Mouse (Mus musculus): ENCODE measurements around the gene Gigyf2. TPM values are rescaled to one million over a fixed set of nuclear protein-coding genes. Genes with fewer than 3 reads are reported as not detected.

Gene Gigyf2
- polyA plus RNA-seq, 1 experiment, result 30.5 TPM

DNA sequence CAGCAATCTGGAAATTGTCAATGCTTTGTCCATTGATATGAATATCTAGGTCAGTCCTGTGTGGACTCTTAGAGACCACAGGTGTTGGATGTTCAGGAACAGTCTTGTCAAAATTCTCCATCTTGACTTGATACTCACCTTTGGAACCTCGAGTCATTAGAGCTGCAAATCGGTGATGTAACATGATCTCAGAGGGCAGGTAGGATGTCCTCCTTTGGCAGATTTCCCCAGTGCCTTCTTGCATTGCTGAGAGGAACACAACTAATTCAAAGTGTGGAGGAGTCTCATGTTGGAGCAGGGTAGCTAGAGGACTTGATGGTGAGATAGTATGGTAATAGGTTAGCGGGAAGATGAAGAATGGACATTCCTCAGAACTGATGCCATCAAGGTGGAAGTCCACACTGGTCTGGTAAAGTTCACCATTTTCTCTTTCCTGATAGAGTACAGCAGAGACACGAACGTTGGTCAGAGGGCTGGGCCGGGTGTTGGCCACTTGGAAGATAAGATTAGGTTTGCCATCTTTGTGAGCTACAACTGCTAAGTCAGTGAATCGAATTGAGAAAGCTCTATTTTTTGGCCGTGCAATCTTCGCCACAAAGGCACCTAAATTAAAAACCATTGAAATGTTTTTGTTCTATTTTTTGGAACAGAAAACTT lies 59.8 kb downstream of the Gigyf2 start:
- TF ChIP-seq GATA1 (IDR thresholded peaks at IDR 0.05; ENCODE audit: low read length), result no peak

DNA sequence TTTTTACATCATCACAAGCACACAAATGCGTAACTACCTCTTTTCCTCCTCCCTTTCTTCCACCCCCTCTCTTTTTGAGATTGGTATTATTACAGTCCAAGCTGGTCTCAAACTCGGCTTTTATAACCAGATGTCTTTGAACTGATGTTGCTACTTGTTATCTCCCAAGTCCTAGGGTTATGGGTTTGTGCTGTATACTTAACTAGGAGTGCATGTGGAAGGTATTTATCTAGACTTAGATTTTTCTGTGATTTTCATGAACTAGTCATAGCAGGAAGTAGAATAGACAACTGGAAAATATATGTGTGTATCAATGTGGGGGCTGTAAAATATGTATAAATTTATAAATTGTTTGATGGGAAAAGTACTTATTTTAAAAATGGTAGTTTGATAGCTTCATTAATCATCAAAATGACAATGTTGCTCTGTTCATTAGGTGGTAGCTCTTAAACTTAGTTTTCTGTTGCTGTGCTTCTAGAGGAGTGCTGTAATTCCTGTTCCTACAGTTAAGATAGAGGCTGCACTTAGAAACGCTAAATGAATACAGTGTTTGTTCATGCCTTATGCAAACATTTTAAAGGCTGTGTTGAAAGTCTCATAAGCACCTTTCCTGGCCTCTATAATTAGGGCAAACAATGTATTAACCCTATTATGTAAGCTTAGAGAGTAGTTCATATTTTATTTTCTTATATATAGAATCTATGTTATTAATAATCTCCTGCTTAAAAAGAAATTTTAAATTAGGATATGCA lies 66.8 kb downstream of the Gigyf2 start:
- TF ChIP-seq GATA1 (IDR thresholded peaks at IDR 0.05; ENCODE audit: low read length), result no peak

DNA sequence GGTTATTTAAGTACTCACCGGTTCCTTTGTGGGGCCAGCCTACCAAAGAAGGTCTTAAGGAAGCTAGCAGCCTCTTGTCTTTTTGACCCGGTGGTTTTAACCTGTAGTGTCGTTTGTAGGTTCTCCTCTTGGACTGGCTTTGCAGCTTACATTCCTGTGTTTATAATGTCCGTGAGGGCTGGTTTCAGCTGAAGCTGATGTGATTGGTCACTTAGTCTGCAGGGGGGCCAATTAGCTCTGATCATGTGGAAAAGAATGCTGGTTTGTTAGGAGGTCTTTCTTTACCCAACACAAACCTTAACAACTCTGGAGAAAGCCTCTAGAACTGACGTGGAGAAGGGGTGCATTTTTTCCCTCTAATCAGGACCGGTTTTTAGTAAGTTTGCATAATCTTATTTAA lies 67.8 kb downstream of the Gigyf2 start, which contains the start of gene Kcnj13:
Gene Kcnj13 (minus strand): TSS at position 136 of the 400 bp plus-strand sequence.
- no peak for TF ChIP-seq GATA1 (IDR thresholded peaks at IDR 0.05; ENCODE audit: low read length)

DNA sequence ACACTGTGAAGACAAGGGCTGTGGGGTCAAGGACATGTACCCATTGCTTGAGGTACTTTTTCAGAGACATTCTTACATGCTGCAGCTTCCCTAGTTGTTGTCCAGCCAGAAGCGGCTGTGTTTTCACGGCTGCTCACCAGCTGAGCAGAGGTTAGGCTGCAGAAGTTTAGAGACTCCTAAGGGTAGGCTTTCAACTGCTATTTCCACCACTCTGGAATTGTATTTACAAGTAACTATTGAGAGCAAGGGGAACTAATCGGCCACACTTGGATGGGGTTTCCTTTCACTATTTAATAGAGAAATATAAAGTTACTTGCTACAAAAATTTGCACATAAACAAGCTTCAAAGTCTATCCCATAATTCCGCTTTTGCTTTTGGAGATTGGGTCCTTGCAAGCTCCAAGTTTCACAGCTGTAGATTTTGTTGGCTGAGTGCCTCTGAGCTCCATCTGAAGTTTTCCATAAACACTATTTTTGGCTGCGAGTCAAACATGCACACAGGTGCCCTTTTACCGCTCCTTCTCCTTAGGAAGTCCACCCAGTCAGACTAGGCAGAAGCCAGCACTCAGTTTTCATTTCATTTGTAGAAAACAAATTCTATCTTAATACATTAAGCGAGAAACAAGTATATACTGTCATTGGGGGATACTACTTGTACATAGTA lies 70.3 kb downstream of the Gigyf2 start:
- TF ChIP-seq GATA1 (IDR thresholded peaks at IDR 0.05; ENCODE audit: low read length), result no peak

DNA sequence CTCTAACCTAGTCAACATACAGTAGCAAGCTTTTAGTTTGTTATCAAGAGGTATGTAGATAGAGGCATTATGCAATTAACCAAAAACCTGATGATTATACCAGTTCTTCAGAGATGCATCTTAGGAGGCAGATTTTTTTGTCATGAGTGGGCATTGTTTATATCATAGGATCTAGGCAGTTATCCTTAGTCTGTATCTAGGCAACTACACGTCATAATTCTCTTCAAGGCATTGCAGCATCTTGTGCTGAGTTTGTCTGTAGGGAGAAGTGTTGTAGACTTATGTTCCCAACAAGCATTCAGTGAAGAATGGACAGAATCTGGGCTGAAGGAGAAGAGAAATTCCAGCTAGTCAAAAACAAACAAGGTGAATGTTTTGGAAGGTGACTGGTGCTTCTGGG lies 77.9 kb downstream of the Gigyf2 start:
- no peak for TF ChIP-seq GATA1 (IDR thresholded peaks at IDR 0.05; ENCODE audit: low read length)

DNA sequence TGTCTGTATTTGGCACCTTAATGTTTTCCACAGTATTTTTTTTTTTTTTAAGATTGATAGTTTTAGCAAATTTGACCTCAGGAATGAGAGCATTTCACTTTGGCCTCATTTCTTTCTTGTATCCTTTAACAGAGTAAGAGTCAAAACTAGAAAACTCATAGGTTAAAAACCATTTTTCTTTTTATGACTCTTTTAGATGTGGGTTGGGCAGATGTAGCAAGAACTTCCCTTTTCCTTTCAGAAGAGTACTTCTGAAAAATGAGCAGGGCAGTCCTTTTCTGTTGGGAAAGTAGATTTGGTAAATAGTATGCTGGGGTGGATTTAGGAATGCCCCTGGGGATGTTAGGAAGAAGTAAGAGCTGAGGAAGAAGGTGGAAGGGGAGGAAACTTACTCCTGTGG lies 79.2 kb downstream of the Gigyf2 start:
- no peak for TF ChIP-seq GATA1 (IDR thresholded peaks at IDR 0.05; ENCODE audit: low read length)

DNA sequence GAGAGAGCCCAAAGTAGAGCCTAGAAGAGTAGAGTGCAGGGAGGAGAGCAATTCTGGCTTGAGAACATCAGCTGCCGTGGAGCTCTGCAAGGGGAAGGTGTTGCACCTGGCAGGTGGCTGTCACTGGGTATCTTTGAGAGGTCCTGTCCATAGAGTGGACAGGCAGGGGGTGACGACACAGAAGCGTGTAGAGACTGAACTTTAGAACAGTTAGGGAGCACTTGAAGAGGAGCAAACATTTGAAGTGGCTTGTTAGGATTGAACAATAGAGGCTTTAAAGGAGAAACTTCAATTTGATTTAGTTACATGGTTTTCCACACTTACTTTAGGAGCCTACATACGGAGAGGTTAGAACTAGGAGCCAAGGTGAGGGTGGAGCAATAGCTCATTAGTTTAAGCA lies 82.6 kb downstream of the Gigyf2 start:
- no peak for TF ChIP-seq GATA1 (IDR thresholded peaks at IDR 0.05; ENCODE audit: low read length)

DNA sequence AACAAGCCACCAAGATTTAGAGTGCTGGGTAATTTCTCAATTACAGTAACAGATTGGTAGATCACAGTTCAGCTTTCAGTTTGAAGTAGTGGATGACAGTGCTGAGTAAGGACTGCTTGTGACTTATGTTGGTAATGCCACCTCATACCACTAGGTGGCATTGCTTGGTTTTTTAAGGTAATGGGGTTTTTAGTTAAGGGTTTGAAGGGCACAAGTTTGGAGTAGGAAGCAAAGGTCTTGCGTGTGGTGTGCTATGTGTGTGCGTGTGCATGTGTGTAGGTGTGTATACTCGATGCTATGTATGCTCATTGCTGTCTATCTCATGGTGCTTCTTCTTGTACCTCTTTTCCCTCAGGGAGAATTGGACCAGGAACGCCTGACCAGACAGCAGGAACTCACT lies 91.9 kb downstream of the Gigyf2 start:
- no peak for TF ChIP-seq GATA1 (IDR thresholded peaks at IDR 0.05; ENCODE audit: low read length)

DNA sequence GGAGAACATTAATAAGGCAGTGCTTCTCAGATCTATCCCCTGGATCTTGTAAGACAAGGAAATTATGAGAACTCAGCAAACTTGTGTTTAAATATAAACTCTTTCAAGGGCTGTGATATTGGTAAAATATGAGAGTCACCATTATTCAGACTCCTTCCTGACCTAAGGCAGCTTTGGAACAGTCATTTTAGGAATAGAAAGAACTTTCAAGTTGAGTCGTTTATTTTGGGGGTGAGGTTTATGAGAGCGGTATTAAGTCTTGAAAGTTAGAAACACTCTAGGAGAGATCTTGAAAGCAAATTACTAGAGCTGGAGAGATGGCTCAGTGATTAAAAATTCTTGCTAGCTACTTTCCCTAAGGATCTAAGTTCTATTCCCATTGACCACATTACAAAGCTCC lies 108.3 kb downstream of the Gigyf2 start:
- TF ChIP-seq GATA1 (IDR thresholded peaks at IDR 0.05; ENCODE audit: low read length), result no peak

DNA sequence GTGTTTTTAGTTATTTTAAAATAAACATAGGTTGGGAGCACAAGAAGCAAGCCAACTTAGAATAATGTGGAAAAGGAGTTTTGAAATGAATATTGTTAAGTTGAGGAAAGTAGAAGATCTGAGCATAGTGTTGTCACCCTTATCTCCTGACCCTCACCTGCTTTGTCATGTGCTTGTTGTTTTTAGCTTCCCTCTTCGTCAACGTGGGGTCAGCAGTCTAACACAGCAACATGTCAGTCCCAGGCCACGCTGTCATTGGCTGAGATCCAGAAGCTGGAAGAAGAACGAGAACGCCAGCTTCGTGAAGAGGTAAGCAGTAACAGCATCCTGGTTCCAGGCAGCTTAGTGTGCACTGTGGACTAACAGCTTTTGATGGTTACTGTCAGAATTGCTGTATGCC lies 109.8 kb downstream of the Gigyf2 start:
- no peak for TF ChIP-seq GATA1 (IDR thresholded peaks at IDR 0.05; ENCODE audit: low read length)

DNA sequence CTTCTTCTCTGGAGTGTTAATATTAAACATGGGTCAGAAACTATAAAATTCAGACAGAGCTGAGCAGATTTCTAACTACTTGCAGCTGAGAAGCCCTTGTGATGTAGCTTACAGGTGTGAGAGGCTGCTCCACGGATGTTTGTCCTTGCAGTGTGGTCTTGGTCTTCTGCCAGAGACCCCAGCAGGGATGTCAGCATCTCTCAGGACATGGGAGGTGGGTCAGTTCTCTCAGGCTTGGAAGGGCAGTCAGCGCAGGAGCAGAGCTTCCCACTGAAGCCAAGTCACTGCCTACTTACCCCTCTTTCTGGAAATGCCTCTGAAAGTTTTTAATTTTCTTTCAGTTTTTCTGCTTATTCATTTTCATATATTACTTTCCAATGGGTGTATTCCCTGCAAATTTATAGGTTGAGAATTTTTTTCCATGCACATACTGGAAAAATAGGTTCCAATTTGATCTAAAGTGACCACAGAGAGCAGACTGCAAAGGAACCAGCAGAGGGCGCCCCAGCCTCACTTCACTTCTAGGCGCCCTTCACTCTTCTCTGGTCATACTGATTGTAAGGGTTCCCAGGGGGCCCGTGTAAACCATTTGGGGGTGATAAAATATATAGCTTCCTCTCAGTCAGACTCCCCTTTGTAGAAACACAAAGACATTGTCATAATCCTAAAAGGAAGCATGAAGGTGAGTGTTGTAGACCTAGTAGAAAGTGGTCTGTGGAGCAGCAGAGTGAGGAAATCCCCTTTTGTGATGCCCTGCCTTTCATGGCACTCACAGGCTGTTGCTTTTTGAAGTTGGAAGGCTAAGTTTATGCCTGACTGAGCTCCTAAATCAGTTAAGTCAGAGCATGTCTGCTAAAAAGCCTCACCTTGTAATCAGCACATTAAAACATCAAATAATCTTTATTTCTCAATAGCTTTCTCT lies 120.6 kb downstream of the Gigyf2 start:
- TF ChIP-seq GATA1 (IDR thresholded peaks at IDR 0.05; ENCODE audit: low read length), result no peak

DNA sequence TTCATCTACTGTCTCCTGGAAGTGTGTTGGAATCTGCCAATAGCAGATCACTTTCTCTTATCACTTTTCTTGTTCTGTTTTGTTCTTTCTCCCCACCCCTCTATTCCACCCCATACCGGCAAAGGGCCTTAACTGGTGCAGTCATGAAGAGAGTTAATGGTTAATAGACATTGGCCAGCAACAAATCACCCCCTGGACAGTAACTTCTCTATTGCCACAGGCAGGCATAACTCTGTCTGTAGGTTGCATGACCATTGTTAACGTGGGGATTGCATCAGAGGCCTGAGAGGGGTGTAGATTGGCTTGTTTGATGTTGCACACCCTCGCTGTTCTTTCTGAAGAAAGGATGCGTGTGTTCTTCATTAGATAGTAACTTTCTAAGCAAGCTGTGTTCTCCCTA lies 122.6 kb downstream of the Gigyf2 start:
- no peak for TF ChIP-seq GATA1 (IDR thresholded peaks at IDR 0.05; ENCODE audit: low read length)

DNA sequence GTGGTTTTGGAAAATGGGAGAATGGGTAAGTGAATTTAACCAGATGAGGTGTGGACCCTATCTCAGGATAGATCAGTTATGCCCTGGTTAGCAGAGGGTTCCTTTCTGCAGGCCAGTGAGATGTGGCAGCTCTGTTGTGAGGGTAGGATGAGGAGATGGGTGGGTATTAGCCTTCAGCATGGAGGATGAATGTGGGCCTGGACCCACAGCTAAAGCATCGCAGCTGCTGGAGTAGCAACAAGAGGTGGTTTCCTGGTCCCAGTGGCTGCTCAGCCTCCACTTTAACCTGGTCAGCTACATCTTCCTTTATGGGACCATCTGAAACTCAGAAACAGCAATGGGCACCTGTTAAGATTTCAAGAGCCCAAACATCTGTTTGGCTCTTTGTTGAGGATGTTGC lies 129.6 kb downstream of the Gigyf2 start:
- no peak for TF ChIP-seq GATA1 (IDR thresholded peaks at IDR 0.05; ENCODE audit: low read length)

DNA sequence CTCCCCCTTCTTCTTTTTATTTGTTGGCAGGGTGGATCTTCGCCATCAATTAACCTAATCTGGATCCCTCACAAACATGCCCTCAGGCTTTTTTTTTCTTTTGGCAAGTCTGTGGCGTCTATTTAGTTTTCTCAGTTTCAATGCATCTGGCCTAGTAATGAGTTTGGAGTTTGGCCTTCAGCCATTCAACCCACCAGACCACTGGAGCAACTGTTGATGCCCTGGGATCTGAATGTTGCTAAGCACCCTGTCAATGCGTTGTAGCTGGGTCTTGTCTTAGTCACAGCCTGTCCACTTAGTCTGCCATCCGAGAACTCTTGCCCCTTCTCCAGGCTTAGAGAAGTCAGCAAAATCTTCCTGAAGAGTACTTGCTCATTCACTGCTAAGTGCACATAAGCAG lies 131.2 kb downstream of the Gigyf2 start:
- TF ChIP-seq GATA1 (IDR thresholded peaks at IDR 0.05; ENCODE audit: low read length), result no peak

DNA sequence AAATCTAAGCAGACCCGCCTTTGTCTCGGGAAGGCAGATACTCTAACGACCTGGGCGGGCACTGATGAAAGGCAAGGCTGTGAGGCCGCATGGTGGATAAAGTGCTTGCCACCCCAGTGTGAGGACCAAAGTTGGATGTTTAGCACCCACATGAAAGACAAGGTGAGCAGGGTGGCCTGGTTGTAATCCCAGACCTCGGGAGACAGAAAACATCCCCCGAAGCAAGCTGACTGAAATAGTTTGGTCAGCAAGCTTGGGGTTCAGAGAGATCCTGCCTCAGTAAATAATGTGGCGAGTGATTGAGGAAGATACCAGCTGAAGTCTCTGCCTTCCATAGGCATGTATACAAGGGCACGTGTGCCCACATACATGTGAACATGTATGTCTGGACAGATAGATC lies 140.7 kb downstream of the Gigyf2 start:
- no peak for TF ChIP-seq GATA1 (IDR thresholded peaks at IDR 0.05; ENCODE audit: low read length)

DNA sequence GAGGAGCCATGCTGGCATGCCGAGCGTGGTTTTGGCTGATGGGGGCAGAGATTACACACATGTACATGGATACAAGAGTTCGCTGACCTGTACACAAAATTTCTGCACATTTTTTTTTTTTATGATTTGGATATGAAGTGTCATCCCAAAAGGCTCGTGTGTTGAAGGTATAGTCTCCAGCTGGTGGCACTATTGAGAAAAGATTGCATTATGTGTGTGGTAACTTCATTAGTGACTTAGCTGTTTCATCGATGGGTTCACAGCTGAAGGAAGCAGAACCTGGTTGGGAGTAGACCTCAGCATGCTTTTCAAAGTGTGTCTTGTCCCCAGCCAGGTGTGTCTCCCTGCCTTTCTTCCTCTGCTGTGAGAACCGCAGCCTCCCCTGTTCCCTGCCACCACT lies 141.5 kb downstream of the Gigyf2 start:
- no peak for TF ChIP-seq GATA1 (IDR thresholded peaks at IDR 0.05; ENCODE audit: low read length)
